Mouse (Mus musculus): ENCODE measurements around the gene Hmga2.
"Not testable (repeated sequence)": the region's sequence is repeated elsewhere in the genome, so short reads cannot be mapped to it uniquely, and the experiment has no call there.

The Hmga2 gene

DNA sequence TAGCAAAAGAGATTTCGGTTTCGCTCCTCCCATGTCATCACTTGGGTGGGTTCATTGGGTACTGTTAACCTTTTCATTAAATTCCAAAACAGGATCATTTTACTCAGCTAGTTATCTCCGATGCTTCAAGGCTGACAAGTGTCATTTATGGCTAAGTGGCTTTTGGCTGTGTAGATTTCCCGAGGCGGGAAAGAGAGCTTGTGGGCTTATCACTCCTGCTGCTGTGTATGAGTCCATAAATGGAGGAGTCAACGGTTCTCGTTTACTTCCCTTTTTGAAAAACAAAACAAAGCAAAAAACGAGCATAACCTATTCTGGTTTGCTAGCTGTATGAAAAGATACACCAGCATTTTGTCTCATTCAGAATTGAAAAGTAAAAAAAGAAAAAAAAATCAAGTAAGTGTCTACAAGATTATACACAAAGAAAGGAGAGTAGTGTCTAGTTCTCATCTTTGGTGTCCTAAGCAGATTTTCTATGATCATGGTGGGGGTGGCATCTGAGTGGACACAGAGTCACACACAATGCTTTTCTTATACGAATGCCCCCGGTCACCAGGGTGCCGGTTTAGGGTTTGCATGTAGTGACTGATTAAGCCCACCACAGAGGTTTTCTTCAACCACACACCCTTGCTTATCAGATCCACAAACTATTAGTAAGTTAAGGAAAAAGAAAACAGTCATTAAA is 112.8 kb downstream of the Hmga2 start:
- not testable (repeated sequence) for DNase-seq (ENCODE audit: low read depth in 1 of 2, low spot score in 2 of 2)

- DNase-seq (ENCODE audit: low read depth in 1 of 2, low spot score in 2 of 2) = no peak
These were observed 121.7 kb downstream of the Hmga2 start for GRCm38 (mm10) chr10:120354523-120355030.

GRCm38 (mm10) chr10:120345325-120345724 is 130.9 kb downstream of the Hmga2 start:
- DNase-seq (ENCODE audit: low read depth in 1 of 2, low spot score in 2 of 2) = no peak

DNA sequence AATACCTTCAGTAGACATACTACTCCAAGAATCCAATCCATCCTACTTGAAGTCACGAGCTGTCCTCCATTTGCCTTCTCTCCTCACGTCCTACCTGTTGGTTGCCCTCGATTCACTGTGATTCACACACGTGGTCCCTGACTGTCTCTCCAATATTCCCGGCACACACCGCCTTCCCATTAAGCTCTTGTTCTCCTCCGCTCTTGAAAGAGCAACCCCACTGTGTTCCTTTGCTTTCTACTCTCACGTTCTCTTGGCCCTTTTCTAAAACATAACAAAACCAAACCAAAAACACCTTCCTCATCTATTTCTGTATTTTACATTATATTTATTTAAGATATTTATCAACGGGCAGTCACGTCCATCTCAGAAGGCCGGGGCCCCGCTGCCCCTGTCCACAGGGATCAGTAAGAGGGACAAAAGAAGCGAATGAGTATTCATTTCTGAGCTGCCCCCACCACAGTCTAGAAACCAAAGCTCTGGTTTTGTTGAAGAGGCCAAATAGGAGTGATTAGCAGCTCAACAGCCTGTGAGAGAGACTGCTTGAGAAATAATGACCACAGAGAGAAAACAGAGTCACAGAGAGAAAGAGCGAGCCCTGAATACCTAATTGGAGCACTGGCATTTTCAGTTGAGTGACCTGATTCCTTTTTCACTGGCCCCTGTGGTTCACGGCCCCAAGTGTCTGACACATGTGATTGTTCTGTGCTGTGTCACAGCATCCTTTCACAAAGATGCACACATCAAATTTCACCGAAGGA is 131.5 kb downstream of the Hmga2 start:
- no peak for DNase-seq (ENCODE audit: low read depth in 1 of 2, low spot score in 2 of 2)

GRCm38 (mm10) chr10:120339906-120340305 is 136.4 kb downstream of the Hmga2 start:
- not testable (repeated sequence) for DNase-seq (ENCODE audit: low read depth in 1 of 2, low spot score in 2 of 2)

DNA sequence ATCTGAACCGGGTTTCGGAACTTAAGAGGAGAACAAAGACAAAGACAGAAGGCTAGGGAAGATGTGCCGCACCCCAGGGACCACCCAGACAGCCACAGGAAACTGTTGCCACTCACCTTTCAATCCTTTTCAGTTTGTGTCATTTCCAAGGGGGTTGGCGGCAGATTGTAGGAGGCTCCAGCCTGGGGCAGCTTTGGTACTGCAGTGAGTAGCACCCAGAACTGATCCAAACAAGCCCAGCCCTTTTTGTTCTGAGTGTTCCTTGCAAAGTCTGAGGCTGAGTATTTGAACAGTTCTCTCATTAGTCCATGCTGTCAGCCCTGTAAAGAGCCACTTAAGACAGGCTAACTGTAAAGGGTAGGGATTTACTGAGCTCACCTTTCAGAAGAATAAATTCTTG is 136.9 kb downstream of the Hmga2 start:
- DNase-seq (ENCODE audit: low read depth in 1 of 2, low spot score in 2 of 2) = no peak

- no peak for DNase-seq (ENCODE audit: low read depth in 1 of 2, low spot score in 2 of 2)
These were observed 137.4 kb downstream of the Hmga2 start for GRCm38 (mm10) chr10:120338841-120339240.

GRCm38 (mm10) chr10:120338431-120338830 is 137.8 kb downstream of the Hmga2 start:
- DNase-seq (ENCODE audit: low read depth in 1 of 2, low spot score in 2 of 2) = not testable (repeated sequence)

DNA sequence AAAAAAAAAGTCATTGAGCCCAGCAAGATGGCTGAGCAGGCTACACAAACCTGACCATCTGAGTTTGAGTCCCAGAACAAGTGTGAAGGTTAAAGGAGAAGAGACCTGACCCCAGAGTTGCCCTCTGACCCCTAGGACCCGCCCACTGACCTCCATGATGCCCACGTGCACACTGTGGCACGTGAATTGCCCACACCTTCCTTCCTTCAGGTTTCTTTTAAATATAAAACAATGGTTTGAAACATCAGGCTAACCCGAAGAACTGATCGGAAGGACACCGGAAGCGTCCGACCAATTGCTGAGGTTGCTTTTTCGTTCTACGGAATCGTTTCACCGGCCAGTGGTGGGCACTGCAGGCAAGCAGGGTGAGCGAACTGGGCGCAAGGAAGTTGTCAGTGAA is 148.3 kb downstream of the Hmga2 start:
- DNase-seq (ENCODE audit: low read depth in 1 of 2, low spot score in 2 of 2) = no peak

DNA sequence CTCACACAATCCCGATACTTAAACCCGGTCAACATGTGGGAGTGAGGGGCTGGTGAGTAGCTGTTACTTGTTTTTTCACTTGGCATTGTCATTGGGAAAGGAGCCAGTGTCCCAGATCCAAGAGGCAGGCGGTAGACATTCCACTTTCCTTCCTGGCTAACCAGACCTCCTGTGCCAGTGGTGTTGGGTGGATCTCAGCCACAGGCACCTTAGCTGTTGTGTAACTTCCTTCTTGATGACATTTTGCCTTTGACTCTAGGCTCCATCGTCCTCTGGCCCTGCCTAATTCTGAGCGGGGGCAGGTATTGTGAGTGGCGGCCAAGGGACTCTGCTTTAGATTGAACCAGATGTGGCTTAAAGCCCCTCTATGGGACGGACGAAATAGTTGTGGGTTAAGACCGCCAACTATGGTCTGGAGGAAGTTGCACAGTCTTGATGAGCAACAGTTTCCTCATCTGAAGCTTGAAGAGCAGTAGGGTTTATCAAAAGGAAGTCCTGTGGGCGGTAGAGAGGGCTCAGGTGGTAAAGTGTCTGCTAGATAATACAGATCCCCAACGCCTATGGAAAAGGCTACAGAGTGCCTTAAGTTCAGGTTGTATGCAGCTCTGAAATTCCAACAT is 152.6 kb downstream of the Hmga2 start:
- no peak for DNase-seq (ENCODE audit: low read depth in 1 of 2, low spot score in 2 of 2)

DNA sequence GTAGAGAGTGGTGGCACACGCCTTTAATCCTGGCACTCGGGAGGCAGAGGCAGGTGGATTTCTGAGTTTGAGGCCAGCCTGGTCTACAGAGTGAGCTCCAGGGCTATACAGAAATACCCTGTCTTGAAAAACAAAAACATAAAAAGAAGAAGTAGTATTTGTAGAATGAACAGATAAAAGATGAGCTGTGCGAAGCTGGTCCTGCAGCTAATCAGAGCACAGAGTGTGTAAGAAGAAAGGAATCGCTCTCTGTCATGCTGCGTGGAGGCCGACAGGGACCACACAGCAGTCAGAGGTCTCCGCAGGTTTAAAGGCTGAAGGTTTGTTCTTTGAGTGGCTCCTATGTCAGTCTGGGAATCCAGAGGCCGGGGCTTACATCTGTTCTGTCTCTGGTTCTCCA is 153.5 kb downstream of the Hmga2 start:
- no peak for DNase-seq (ENCODE audit: low read depth in 1 of 2, low spot score in 2 of 2)

- no peak for DNase-seq (ENCODE audit: low read depth in 1 of 2, low spot score in 2 of 2)
These were observed 156.7 kb downstream of the Hmga2 start for GRCm38 (mm10) chr10:120319614-120320013.
